Mouse (Mus musculus): ENCODE data around the gene Fam71e1. TPM values are rescaled to one million over a fixed set of nuclear protein-coding genes. Genes with fewer than 3 reads are reported as not detected.

Fam71e1 gene
- polyA plus RNA-seq, 1 experiment from 2014 or later: 25.3 TPM

DNA sequence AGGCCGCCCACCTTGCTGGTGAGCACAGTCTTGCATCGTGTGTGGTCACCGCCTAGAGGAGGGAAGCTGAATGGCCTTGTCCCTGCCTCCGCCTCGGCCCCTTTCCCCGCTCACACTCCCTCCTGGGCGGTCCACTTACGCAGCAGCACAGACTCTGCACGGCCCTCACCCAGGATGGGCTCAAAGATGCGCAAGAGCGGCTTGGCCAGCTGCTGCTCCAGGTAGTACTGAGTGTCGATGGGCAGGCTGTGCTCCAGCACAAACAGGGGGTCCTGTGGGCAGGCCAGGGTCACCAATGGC is 37.3 kb downstream of the Fam71e1 start:
- DNase-seq (ENCODE audit: low spot score) (no peak), ATAC-seq (replicated peaks; ENCODE audit: low FRiP score) (no peak)
- Histone ChIP-seq H3K4me2 (ENCODE audit: low read depth, low read length, severe bottlenecking) (no peak overlapping the region), H3K9ac (ENCODE audit: low read length) (no peak overlapping the region), H3K27me3 (ENCODE audit: control insufficient read depth, insufficient read depth, low read length) (no peaks in the 10 kb centered on the region), H3K9me3 (ENCODE audit: control insufficient read depth, low read length) (no peaks in the 10 kb centered on the region), H3K4me3 (ENCODE audit: low read depth, low read length) (no peak overlapping the region), H3K27ac (ENCODE audit: low read depth, low read length) (no peak overlapping the region), H3K4me1 (replicated peaks; ENCODE audit: control insufficient read depth, insufficient read depth, low read length) (no peaks in the 10 kb centered on the region), H3K36me3 (ENCODE audit: control insufficient read depth, insufficient read depth, low read length) (peaks cover 10% of the 10 kb centered on the region)
- WGBS: 68% methylated on average over 12 of the region's 12 CpGs

DNA sequence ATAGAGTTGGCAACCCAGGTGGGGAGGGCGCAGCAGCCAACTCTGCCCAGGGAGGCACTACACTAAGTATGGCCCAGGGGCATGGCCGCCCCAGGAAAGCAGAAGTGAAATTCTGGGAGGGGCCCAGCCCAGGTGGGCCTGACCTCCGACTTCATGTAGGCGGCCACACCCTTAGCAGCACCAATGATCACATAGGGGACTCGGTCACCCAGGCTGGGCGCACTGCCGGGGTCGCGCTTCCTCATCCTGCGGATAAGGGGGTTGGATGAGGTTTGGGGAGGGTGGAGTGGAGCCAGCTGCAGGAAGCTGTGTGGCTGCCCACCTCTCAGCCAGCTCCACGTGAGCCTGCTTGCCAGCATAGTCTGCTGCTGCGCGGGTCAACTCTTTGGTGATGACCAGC is 37.9 kb downstream of the Fam71e1 start:
- H3K36me3 ChIP-seq (ENCODE audit: control insufficient read depth, insufficient read depth, low read length): peaks cover 10% of the 10 kb centered on the region

DNA sequence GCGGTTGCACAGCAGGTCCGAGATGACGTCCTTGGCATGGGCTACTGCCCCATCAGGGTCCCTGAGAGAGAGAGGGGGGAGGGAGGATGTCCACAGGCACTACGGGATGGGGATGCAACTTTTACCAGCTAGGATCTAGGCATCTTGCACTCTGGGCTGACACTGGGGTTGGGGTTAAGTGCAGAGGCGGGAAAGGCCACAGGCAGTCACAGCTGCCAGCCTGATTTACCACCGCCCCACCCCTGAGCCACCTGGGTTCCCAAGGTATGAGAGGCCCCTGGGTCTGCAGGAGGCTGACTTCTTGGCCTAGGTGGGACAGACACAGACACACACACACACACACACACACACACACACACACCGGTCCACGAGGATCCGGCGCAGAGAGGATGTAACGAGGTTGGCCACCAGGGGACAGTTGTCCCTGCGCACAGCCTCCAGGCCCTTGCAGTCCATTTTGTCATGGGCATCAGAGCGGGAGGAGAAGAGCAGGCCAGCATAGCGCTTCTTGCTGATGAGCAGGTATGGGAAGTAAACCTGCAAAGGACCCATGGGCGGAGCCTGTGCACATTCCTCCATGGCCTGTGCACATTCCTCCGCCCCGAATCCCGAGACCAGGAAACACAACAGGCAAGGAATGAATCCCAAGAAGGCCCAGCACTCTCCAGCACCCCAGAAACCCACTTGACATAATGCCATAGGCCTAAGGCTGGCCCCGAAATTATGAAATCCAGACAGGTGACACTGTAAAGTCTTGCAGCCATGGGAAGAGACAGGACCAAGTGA is 38.5 kb downstream of the Fam71e1 start:
- DNase-seq (ENCODE audit: low spot score) (no peak), ATAC-seq (replicated peaks; ENCODE audit: low FRiP score) (no peak)
- Histone ChIP-seq H3K27ac (ENCODE audit: low read depth, low read length) (no peak overlapping the region), H3K4me2 (ENCODE audit: low read depth, low read length, severe bottlenecking) (no peak overlapping the region), H3K4me3 (ENCODE audit: low read depth, low read length) (no peak overlapping the region), H3K9ac (ENCODE audit: low read length) (no peak overlapping the region), H3K4me1 (replicated peaks; ENCODE audit: control insufficient read depth, insufficient read depth, low read length) (no peaks in the 10 kb centered on the region), H3K9me3 (ENCODE audit: control insufficient read depth, low read length) (no peaks in the 10 kb centered on the region), H3K27me3 (ENCODE audit: control insufficient read depth, insufficient read depth, low read length) (no peaks in the 10 kb centered on the region), H3K36me3 (ENCODE audit: control insufficient read depth, insufficient read depth, low read length) (peaks cover 10% of the 10 kb centered on the region)
- 91% methylated on average over 18 of the region's 19 CpGs for WGBS

More for the DNA sequence above, 37.9 kb downstream of the Fam71e1 start:
- Histone ChIP-seq H3K4me2 (ENCODE audit: low read depth, low read length, severe bottlenecking) (no peak overlapping the region), H3K27me3 (ENCODE audit: control insufficient read depth, insufficient read depth, low read length) (no peaks in the 10 kb centered on the region), H3K27ac (ENCODE audit: low read depth, low read length) (no peak overlapping the region), H3K9me3 (ENCODE audit: control insufficient read depth, low read length) (no peaks in the 10 kb centered on the region), H3K9ac (ENCODE audit: low read length) (no peak overlapping the region), H3K4me3 (ENCODE audit: low read depth, low read length) (no peak overlapping the region), H3K4me1 (replicated peaks; ENCODE audit: control insufficient read depth, insufficient read depth, low read length) (no peaks in the 10 kb centered on the region)
- DNase-seq (ENCODE audit: low spot score) (no peak), ATAC-seq (replicated peaks; ENCODE audit: low FRiP score) (no peak)
- 92% methylated on average over 13 of the region's 13 CpGs for WGBS

DNA sequence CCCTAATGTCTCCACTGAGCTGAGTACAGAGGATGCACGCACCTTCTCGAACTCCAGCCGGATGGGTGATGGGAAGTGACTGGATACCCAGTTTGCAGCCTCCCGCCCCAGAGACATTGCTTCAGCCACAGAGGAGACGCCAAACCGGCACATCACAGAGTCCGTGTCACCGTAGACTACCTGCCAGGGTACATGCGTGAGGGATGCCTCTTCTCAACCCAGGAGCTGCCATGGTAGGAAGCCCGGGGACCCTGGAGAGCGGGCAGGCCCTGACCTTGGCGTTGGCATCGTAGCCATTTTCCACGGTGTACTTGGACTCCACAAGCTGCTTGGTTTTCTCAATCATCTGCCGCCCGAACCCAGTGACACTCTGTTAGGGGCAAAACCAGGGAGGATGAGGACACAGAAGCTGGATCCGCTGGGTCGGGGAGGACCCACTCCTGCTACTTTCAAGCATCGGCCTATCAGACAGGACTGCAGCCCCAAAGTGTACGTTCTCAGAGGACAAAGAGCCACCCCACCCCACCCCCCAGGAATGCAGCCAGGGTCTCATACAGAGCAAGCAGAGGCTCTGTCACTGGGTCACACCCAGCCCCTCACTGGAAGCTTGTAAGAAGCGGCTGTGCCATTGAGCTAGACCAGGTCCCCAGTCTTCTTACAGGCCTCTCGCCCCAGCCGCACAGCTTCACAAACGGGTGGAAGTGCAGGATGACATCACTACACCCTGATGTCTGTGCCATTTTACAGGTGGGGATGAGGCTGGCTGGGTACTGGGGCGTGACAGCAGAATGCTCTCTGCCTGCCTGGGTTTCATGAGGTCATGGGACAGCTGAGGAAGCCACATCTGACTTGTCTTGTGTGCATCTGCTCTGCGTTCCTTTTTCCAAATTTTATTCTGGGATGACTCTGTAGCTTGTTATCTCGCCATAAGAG is 39.5 kb downstream of the Fam71e1 start:
- H3K4me2 ChIP-seq (ENCODE audit: low read depth, low read length, severe bottlenecking): no peak overlapping the region
- no peaks in the 10 kb centered on the region for H3K4me1 ChIP-seq (replicated peaks; ENCODE audit: control insufficient read depth, insufficient read depth, low read length)
- no peak overlapping the region for H3K4me3 ChIP-seq (ENCODE audit: low read depth, low read length)
- no peaks in the 10 kb centered on the region for H3K27me3 ChIP-seq (ENCODE audit: control insufficient read depth, insufficient read depth, low read length)
- no peak overlapping the region for H3K27ac ChIP-seq (ENCODE audit: low read depth, low read length)
- no peaks in the 10 kb centered on the region for H3K9me3 ChIP-seq (ENCODE audit: control insufficient read depth, low read length)
- DNase-seq (ENCODE audit: low spot score) (no peak), ATAC-seq (replicated peaks; ENCODE audit: low FRiP score) (no peak)
- WGBS: 92% methylated on average over 27 of the region's 27 CpGs
- H3K9ac ChIP-seq (ENCODE audit: low read length): no peak overlapping the region
- peaks cover 10% of the 10 kb centered on the region for H3K36me3 ChIP-seq (ENCODE audit: control insufficient read depth, insufficient read depth, low read length)

DNA sequence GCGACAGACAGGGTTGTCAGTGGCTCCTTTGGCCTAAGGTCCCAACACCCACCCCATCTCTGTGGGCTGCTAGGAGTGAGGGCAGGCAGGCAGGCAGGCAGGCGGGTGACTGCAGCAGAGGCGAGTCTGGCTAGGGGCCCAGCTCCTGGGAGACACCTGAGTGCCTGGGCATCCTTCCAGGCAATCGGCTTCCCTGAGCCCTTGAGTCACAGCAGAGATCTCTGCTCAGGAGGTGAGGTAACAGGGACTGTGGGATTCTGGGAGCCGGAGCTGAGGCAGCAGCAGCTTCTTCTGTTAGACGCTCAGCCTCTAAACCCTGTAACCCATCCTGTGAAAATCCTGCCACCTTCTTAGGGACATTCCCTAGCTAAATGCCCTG is 40.2 kb downstream of the Fam71e1 start:
- Histone ChIP-seq H3K27ac (ENCODE audit: low read depth, low read length) (no peak overlapping the region), H3K27me3 (ENCODE audit: control insufficient read depth, insufficient read depth, low read length) (no peaks in the 10 kb centered on the region), H3K4me3 (ENCODE audit: low read depth, low read length) (no peak overlapping the region), H3K4me1 (replicated peaks; ENCODE audit: control insufficient read depth, insufficient read depth, low read length) (no peaks in the 10 kb centered on the region), H3K9me3 (ENCODE audit: control insufficient read depth, low read length) (no peaks in the 10 kb centered on the region), H3K4me2 (ENCODE audit: low read depth, low read length, severe bottlenecking) (no peak overlapping the region), H3K36me3 (ENCODE audit: control insufficient read depth, insufficient read depth, low read length) (peaks cover 12% of the 10 kb centered on the region), H3K9ac (ENCODE audit: low read length) (no peak overlapping the region)
- no peak for DNase-seq (ENCODE audit: low spot score)
- WGBS: 95% methylated on average over 6 of the region's 6 CpGs
- ATAC-seq (replicated peaks; ENCODE audit: low FRiP score): no peak

DNA sequence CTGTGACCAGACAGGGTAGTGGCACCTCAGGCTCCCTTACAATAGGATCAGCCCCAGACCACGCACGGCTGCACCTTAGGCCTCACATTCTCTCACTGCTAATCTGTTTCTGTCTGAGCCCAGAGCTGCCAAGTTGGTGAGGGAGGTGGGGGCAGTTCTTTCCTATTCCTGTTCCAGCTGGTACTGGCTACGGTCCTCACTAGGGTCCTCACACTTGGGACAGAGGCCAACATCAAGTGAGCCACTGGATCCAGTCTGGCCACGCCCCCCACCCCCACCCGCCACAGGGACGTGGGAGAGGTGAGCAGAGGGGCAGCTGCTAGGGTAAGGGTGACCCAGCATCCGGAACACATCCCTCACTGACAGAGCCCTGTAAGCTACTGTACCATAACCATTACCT is 40.6 kb downstream of the Fam71e1 start:
- H3K9ac ChIP-seq (ENCODE audit: low read length): no peak overlapping the region

DNA sequence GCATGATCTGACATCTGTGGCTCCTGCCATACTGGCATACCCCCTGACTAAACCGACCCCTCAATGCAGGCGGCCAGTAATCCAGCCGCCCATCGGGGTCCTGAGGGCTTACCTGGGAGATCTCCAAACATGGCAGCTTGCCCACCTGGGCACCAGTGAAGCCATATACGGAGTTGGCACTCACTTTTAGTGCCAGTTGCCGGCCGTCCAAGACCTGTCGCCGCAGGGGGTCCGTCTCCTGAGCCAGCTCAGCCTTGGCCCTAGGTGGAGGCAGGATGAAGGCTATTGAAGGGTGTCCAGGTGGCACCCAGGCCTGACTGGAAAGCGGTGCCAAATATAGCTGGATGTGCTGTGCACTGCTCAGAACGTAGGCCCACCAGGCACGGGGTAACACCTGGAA is 41.1 kb downstream of the Fam71e1 start:
- Histone ChIP-seq H3K4me2 (ENCODE audit: low read depth, low read length, severe bottlenecking) (no peak overlapping the region), H3K4me3 (ENCODE audit: low read depth, low read length) (no peak overlapping the region), H3K9me3 (ENCODE audit: control insufficient read depth, low read length) (no peaks in the 10 kb centered on the region), H3K27me3 (ENCODE audit: control insufficient read depth, insufficient read depth, low read length) (no peaks in the 10 kb centered on the region), H3K4me1 (replicated peaks; ENCODE audit: control insufficient read depth, insufficient read depth, low read length) (no peaks in the 10 kb centered on the region), H3K36me3 (ENCODE audit: control insufficient read depth, insufficient read depth, low read length) (peaks cover 13% of the 10 kb centered on the region), H3K9ac (ENCODE audit: low read length) (no peak overlapping the region), H3K27ac (ENCODE audit: low read depth, low read length) (no peak overlapping the region)
- no peak for DNase-seq (ENCODE audit: low spot score)
- 94% methylated on average over 13 of the region's 13 CpGs for WGBS
- ATAC-seq (replicated peaks; ENCODE audit: low FRiP score): no peak

More for the DNA sequence above, 40.6 kb downstream of the Fam71e1 start:
- Histone ChIP-seq H3K27me3 (ENCODE audit: control insufficient read depth, insufficient read depth, low read length) (no peaks in the 10 kb centered on the region), H3K4me1 (replicated peaks; ENCODE audit: control insufficient read depth, insufficient read depth, low read length) (no peaks in the 10 kb centered on the region), H3K4me2 (ENCODE audit: low read depth, low read length, severe bottlenecking) (no peak overlapping the region), H3K4me3 (ENCODE audit: low read depth, low read length) (no peak overlapping the region), H3K27ac (ENCODE audit: low read depth, low read length) (no peak overlapping the region), H3K9me3 (ENCODE audit: control insufficient read depth, low read length) (no peaks in the 10 kb centered on the region), H3K36me3 (ENCODE audit: control insufficient read depth, insufficient read depth, low read length) (peaks cover 13% of the 10 kb centered on the region)
- ATAC-seq (replicated peaks; ENCODE audit: low FRiP score) (no peak), DNase-seq (ENCODE audit: low spot score) (no peak)
- WGBS: 87% methylated on average over 7 of the region's 7 CpGs

DNA sequence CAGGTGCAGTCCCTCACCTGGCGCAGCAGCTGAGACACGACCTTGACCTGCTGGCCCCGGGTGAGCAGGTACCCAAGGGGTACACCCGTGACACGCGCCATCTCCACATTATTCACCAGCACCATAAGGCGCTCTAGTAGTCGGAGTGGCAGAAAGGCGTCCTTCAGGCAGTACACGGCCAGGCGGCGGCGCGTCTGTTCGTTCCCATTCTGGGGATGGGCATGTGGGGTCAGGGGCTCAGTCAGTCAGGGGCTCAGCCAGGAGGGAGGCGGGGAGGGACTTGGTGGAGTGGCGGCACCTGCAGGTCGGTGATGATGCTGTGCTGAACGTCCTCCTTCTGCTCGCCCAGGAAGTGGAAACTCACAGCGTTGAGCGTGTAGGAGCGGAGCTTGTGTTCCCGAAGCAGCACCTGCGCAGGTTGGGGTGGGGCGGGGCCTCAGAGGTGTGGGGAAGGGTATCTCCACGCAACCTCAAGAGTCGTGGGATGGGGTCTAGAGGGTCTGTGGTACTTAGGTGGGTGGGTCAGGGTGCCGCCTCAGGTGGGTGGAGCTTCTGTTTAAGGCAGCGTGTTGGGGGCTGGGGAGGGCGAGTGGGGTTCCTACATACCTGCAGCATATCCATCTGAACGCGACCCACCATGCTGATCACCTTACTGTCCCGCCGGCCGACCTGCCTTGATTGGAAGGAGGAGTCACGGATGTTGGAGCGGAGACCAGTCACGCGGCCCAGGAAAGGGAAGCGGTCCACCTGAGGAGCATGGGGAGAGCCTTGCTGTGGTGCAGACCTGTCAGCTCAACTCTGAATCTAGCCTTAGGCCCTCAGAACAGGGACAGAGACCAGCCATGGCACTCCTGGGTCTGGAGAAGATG is 42.6 kb downstream of the Fam71e1 start:
- WGBS: 91% methylated on average over 41 of the region's 41 CpGs
- H3K9me3 ChIP-seq (ENCODE audit: control insufficient read depth, low read length): no peaks in the 10 kb centered on the region
- H3K9ac ChIP-seq (ENCODE audit: low read length): no peak overlapping the region

More for the DNA sequence above, 42.6 kb downstream of the Fam71e1 start:
- ATAC-seq (replicated peaks; ENCODE audit: low FRiP score) (no peak), DNase-seq (ENCODE audit: low spot score) (peak; percentile 54)
- no peak overlapping the region for H3K4me3 ChIP-seq (ENCODE audit: low read depth, low read length)
- no peak overlapping the region for H3K4me2 ChIP-seq (ENCODE audit: low read depth, low read length, severe bottlenecking)
- H3K27ac ChIP-seq (ENCODE audit: low read depth, low read length): no peak overlapping the region
- H3K36me3 ChIP-seq (ENCODE audit: control insufficient read depth, insufficient read depth, low read length): peaks cover 3% of the 10 kb centered on the region; the same call in 1 of the 2 replicates
- no peaks in the 10 kb centered on the region for H3K4me1 ChIP-seq (replicated peaks; ENCODE audit: control insufficient read depth, insufficient read depth, low read length)
- H3K27me3 ChIP-seq (ENCODE audit: control insufficient read depth, insufficient read depth, low read length): no peaks in the 10 kb centered on the region
